Mouse (Mus musculus) left cerebral cortex, postnatal 10 days (tissue): ENCODE results near the gene Alkbh6. TPM values are rescaled to one million over a fixed set of nuclear protein-coding genes. Genes with fewer than 3 reads are reported as not detected.

ENCODE experiments used
- DNase-seq, 2 experiments: peaks; one replicate each; pipeline ENCODE4 v3.0.0; 2021 to 2022; ENCODE audit warnings: low spot score in 2 of 2, mixed read lengths in 1 of 2; ENCODE audit errors: extremely low spot score in 1 of 2
- intact Hi-C: fragments of 180-260 bp; cut with DNase I; formaldehyde crosslinking; loops from one replicate; pipeline ENCODE4 v1.15.1; 2025
- total RNA-seq, 2 experiments: library from RNA; stranded (reverse); gene quantifications; 2 replicates each; pipeline ENCODE4 v1.2.3; 2021

The Alkbh6 gene
- total RNA-seq, 2 experiments from 2014 or later, result 45.9 to 47.5 TPM

- intact Hi-C loops, result no loop called here
- DNase-seq, result no peak
Observed at GRCm38 (mm10) chr7:30358378-30359186, 50.1 kb downstream of the Alkbh6 start.

- DNase-seq, result no peak
- intact Hi-C loops, result no loop called here
Observed at GRCm38 (mm10) chr7:30359276-30359865, 50.9 kb downstream of the Alkbh6 start.

- intact Hi-C loops, result no loop called here
- DNase-seq, result no peak
Observed at GRCm38 (mm10) chr7:30360028-30360427, 51.5 kb downstream of the Alkbh6 start.

- intact Hi-C loops, result no loop called here
- DNase-seq, result peak; percentile 69 to 82
Observed at GRCm38 (mm10) chr7:30362652-30363343, 54.3 kb downstream of the Alkbh6 start, which contains the start of gene Lrfn3. Gene Lrfn3, minus strand, starts transcription at chr7:30362772.

GRCm38 (mm10) chr7:30363344-30363738, 54.8 kb downstream of the Alkbh6 start:
- no peak for DNase-seq
- intact Hi-C loops, result no loop called here

Other genes with a start within 250 kb of the Alkbh6 start
- 1 to 10 TPM; 4.6 to 4.7 TPM for gene Zfp82, start 235.8 kb upstream of the Alkbh6 start, total RNA-seq
- under 1 TPM in 1 of 2 experiments, not detected in 1; 0.73 TPM for gene Gm26920, start 218.3 kb upstream of the Alkbh6 start, total RNA-seq
- gene Zfp566, start 218.2 kb upstream of the Alkbh6 start, total RNA-seq, result 1 to 10 TPM; 5.5 to 8.3 TPM
- 10 to 100 TPM; 53.8 to 57.4 TPM for gene Zfp260, start 213.9 kb upstream of the Alkbh6 start, total RNA-seq
- gene Zfp382, start 186.8 kb upstream of the Alkbh6 start, total RNA-seq, result 10 to 100 TPM; 30.6 to 34.5 TPM
- 10 to 100 TPM; 43.5 to 50.7 TPM for gene Zfp146, start 139.0 kb upstream of the Alkbh6 start, total RNA-seq
- gene Cox7a1, start 124.6 kb upstream of the Alkbh6 start, total RNA-seq, result 1 to 10 TPM; 3.6 to 4.1 TPM
- gene Capns1, start 109.9 kb upstream of the Alkbh6 start, total RNA-seq, result 100 to 1,000 TPM; 204 TPM
- 10 to 100 TPM; 72.1 to 73.3 TPM for gene Polr2i, start 76.8 kb upstream of the Alkbh6 start, total RNA-seq
- 100 to 1,000 TPM; 176 to 206 TPM for gene Tbcb, start 76.4 kb upstream of the Alkbh6 start, total RNA-seq
- gene Ovol3, start 73.0 kb upstream of the Alkbh6 start, total RNA-seq, result not detected
- under 1 TPM in 1 of 2 experiments, not detected in 1; 0.51 TPM for gene Thap8, start 28.6 kb upstream of the Alkbh6 start, total RNA-seq
- 1 to 10 TPM; 2.5 to 3.5 TPM for gene Wdr62, start 28.3 kb upstream of the Alkbh6 start, total RNA-seq
- 100 to 1,000 TPM; 495 to 497 TPM for gene Clip3, start 17.0 kb upstream of the Alkbh6 start, total RNA-seq
- 1 to 10 TPM; 5.4 to 7.5 TPM for gene Syne4, start 6.1 kb downstream of the Alkbh6 start, total RNA-seq
- under 1 TPM; 0.45 to 0.67 TPM for gene E130208F15Rik, start 13.0 kb downstream of the Alkbh6 start, total RNA-seq
- gene Sdhaf1, start 15.2 kb downstream of the Alkbh6 start, total RNA-seq, result 1 to 10 TPM; 7.8 to 8.2 TPM
- 10 to 100 TPM; 48.1 to 48.2 TPM for gene Lrfn3, start 54.1 kb downstream of the Alkbh6 start, total RNA-seq
- gene Tyrobp, start 105.0 kb downstream of the Alkbh6 start, total RNA-seq, result 10 to 100 TPM; 20.8 to 20.9 TPM
- 1 to 10 TPM in 1 of 2 experiments, not detected in 1; 1.1 TPM for gene Hcst, start 111.1 kb downstream of the Alkbh6 start, total RNA-seq
- 1 to 10 TPM; 2.7 to 3.6 TPM for gene Nfkbid, start 113.0 kb downstream of the Alkbh6 start, total RNA-seq
- gene Aplp1, start 136.8 kb downstream of the Alkbh6 start, total RNA-seq, result 100 to 1,000 TPM; 937 to 959 TPM
- gene Kirrel2, start 149.0 kb downstream of the Alkbh6 start, total RNA-seq, result 1 to 10 TPM; 1.2 to 4.9 TPM
- gene Nphs1, start 149.6 kb downstream of the Alkbh6 start, total RNA-seq, result under 1 TPM; 0.26 to 0.32 TPM
- gene Prodh2, start 184.9 kb downstream of the Alkbh6 start, total RNA-seq, result under 1 TPM in 1 of 2 experiments, not detected in 1; 0.67 TPM
- gene Arhgap33, start 226.3 kb downstream of the Alkbh6 start, total RNA-seq, result 100 to 1,000 TPM; 259 to 264 TPM
- gene Hspb6, start 243.5 kb downstream of the Alkbh6 start, total RNA-seq, result 1 to 10 TPM; 6.4 to 7.3 TPM
- gene Proser3, start 243.6 kb downstream of the Alkbh6 start, total RNA-seq, result 1 to 10 TPM; 2.9 to 3.4 TPM